Mouse (Mus musculus) forebrain, embryonic 11.5 days (tissue): ENCODE measurements at regions not wholly inside any gene's neighbourhood (a gene's known extent, or its start where the extent isn't known, plus 50 kb on each side); places are given as distances from the start of the nearest gene placed in this dataset.

Experiments
- ATAC-seq: fragments of 200-750 bp; cut with Nextera tagmentation; replicated peaks from 2 replicates; pipeline ENCODE4 v1.8.0; 2017; ENCODE audit warnings: moderate TSS enrichment; ENCODE audit not compliant: low FRiP score
- DNase-seq: peaks from one replicate; pipeline ENCODE4 v3.0.0-alpha.2; 2017; ENCODE audit warnings: low spot score
- H3K27ac ChIP-seq: fragments of 300-500 bp; sonication (generic); 2 replicates; pipeline ENCODE4 v1.5.1; 2014; ENCODE audit warnings: low read depth, low read length
- H3K27me3 ChIP-seq: fragments of 300-500 bp; sonication (generic); 2 replicates; pipeline ENCODE4 v1.6.1; 2014; ENCODE audit warnings: mild to moderate bottlenecking, low read length, mixed read lengths; ENCODE audit not compliant: control insufficient read depth, insufficient read depth
- H3K36me3 ChIP-seq: fragments of 300-500 bp; sonication (generic); 2 replicates; pipeline ENCODE4 v1.6.1; 2014; ENCODE audit warnings: mild to moderate bottlenecking, low read length, moderate library complexity, mixed read lengths; ENCODE audit not compliant: control insufficient read depth, insufficient read depth
- H3K4me1 ChIP-seq: fragments of 300-500 bp; sonication (generic); replicated peaks from 2 replicates; pipeline ENCODE4 v1.6.1; 2014; ENCODE audit warnings: low read length, mixed read lengths; ENCODE audit not compliant: control insufficient read depth, insufficient read depth
- H3K4me2 ChIP-seq: fragments of 300-500 bp; sonication (generic); 2 replicates; pipeline ENCODE4 v1.6.1; 2014; ENCODE audit warnings: low read depth, mild to moderate bottlenecking, low read length, moderate library complexity, mixed read lengths; ENCODE audit not compliant: severe bottlenecking
- H3K4me3 ChIP-seq: fragments of 300-500 bp; sonication (generic); 2 replicates; pipeline ENCODE4 v1.5.1; 2014; ENCODE audit warnings: low read depth, low read length
- H3K9ac ChIP-seq: fragments of 300-500 bp; sonication (generic); 2 replicates; pipeline ENCODE4 v1.6.1; 2014; ENCODE audit warnings: low read length
- H3K9me3 ChIP-seq: fragments of 300-500 bp; sonication (generic); 2 replicates; pipeline ENCODE4 v1.6.1; 2016; ENCODE audit warnings: low read length, mixed read lengths; ENCODE audit not compliant: control insufficient read depth
- WGBS: fragments of 180-500 bp; shearing (Covaris S2); extraction: QIAGEN DNeasy Blood & Tissue Kit; methylation state at CpG from one replicate; pipeline ENCODE4 v1.1.7; 2014; 5-methylcytosine and 5-hydroxymethylcytosine counted together

GRCm38 (mm10) chr2:66961808-66962519 lies 177.2 kb upstream of the Scn7a start:
- no peak overlapping the region for H3K27ac ChIP-seq
- 34% methylated on average over 8 of the region's 8 CpGs for WGBS
- no peaks in the 10 kb centered on the region for H3K36me3 ChIP-seq
- H3K9ac ChIP-seq = no peak overlapping the region
- DNase-seq (peak; percentile 52), ATAC-seq (peak; percentile 81)
- H3K4me1 ChIP-seq = no peaks in the 10 kb centered on the region
- no peaks in the 10 kb centered on the region for H3K9me3 ChIP-seq
- H3K27me3 ChIP-seq = no peaks in the 10 kb centered on the region
- H3K4me3 ChIP-seq = no peak overlapping the region
- no peak overlapping the region for H3K4me2 ChIP-seq

- Histone ChIP-seq H3K4me3 (no peak overlapping the region), H3K36me3 (no peaks in the 10 kb centered on the region), H3K4me1 (no peaks in the 10 kb centered on the region), H3K27me3 (no peaks in the 10 kb centered on the region), H3K27ac (no peak overlapping the region), H3K4me2 (no peak overlapping the region), H3K9me3 (no peaks in the 10 kb centered on the region), H3K9ac (no peak overlapping the region)
- WGBS = 85% methylated on average over 5 of the region's 5 CpGs
- ATAC-seq (no peak), DNase-seq (no peak)
Observed at GRCm38 (mm10) chr2:66941188-66941587, 156.5 kb upstream of the Scn7a start.

- 70% methylated on average over 1 of the region's 1 CpGs for WGBS
- no peak for DNase-seq
- Histone ChIP-seq H3K9me3 (no peaks in the 10 kb centered on the region), H3K27me3 (no peaks in the 10 kb centered on the region), H3K9ac (no peak overlapping the region), H3K36me3 (no peaks in the 10 kb centered on the region), H3K4me2 (no peak overlapping the region), H3K27ac (no peak overlapping the region), H3K4me1 (no peaks in the 10 kb centered on the region), H3K4me3 (no peak overlapping the region)
- no peak for ATAC-seq
Observed at GRCm38 (mm10) chr2:66898032-66898431, 113.3 kb upstream of the Scn7a start.

GRCm38 (mm10) chr2:66867457-66868216 lies 82.9 kb upstream of the Scn7a start:
- Histone ChIP-seq H3K9me3 (no peaks in the 10 kb centered on the region), H3K27ac (no peak overlapping the region), H3K36me3 (no peaks in the 10 kb centered on the region), H3K4me2 (no peak overlapping the region), H3K4me3 (no peak overlapping the region), H3K4me1 (no peaks in the 10 kb centered on the region), H3K9ac (no peak overlapping the region), H3K27me3 (no peaks in the 10 kb centered on the region)
- DNase-seq = no peak
- WGBS = 82% methylated on average over 2 of the region's 2 CpGs
- ATAC-seq = no peak
